Mouse (Mus musculus) E14TG2a.4 (cell line): Measurements from ENCODE around the gene Gramd1a.

Experiments
- CTCF ChIP-seq: conservative IDR thresholded peaks from 2 replicates; pipeline ENCODE4 v1.5.1; 2014; ENCODE audit warnings: low read length
- NANOG ChIP-seq: IDR thresholded peaks from 2 replicates; pipeline ENCODE4 v1.6.1; 2014; ENCODE audit warnings: borderline replicate concordance, low read length, mixed read lengths
- POU5F1 ChIP-seq: IDR thresholded peaks from 2 replicates; pipeline ENCODE4 v1.6.1; 2014; ENCODE audit warnings: low read length, borderline replicate concordance

GRCm38 (mm10) chr7:31184711-31185110 is 29.0 kb upstream of the Gramd1a start:
- TF ChIP-seq CTCF (no peak), NANOG (no peak), POU5F1 (no peak)
